Mouse (Mus musculus) CH12.LX (cell line): ENCODE measurements at regions not wholly inside any gene's neighbourhood (a gene's known extent, or its start where the extent isn't known, plus 50 kb on each side); places are given as distances from the start of the nearest gene placed in this dataset.

Experiments
- DNase-seq: peaks from one replicate; pipeline ENCODE4 v3.0.0-alpha.2; 2013; ENCODE audit errors: extremely low read depth
- H3K27ac ChIP-seq: 2 replicates; pipeline ENCODE4 v1.5.1; 2012; ENCODE audit warnings: low read depth, mild to moderate bottlenecking, control low read depth, moderate library complexity; ENCODE audit not compliant: insufficient read depth
- H3K27me3 ChIP-seq: replicated peaks from 2 replicates; pipeline ENCODE3; 2012; ENCODE audit warnings: inconsistent platforms
- H3K36me3 ChIP-seq, 2 experiments: replicated peaks in 1 of 2; 2 replicates each; pipeline versions ENCODE3 to v1.6.1; 2012; ENCODE audit warnings: inconsistent platforms in 1 of 2, low read length in 1 of 2, mild to moderate bottlenecking in 1 of 2, mixed read lengths in 1 of 2, moderate library complexity in 1 of 2; ENCODE audit not compliant: control insufficient read depth in 1 of 2, insufficient read depth in 1 of 2
- H3K4me1 ChIP-seq, 2 experiments: 2 replicates each; pipeline ENCODE4 v1.6.1; 2012; ENCODE audit warnings: inconsistent platforms in 1 of 2, moderate library complexity in 1 of 2; ENCODE audit not compliant: insufficient read depth in 2 of 2, control insufficient read depth in 1 of 2
- H3K4me2 ChIP-seq: 2 replicates; pipeline ENCODE4 v1.6.1; 2012; ENCODE audit warnings: low read depth, mild to moderate bottlenecking, control low read depth; ENCODE audit not compliant: poor library complexity, insufficient read depth, severe bottlenecking
- H3K4me3 ChIP-seq, 3 experiments: fragments of 150-350 bp in 1 of 3; sonication (generic) in 1 of 3; replicated peaks in 1 of 3; 2 replicates each; pipeline versions ENCODE3 to v1.5.1; 2011 to 2012; ENCODE audit warnings: low read depth in 2 of 3, low read length in 2 of 3, mild to moderate bottlenecking in 2 of 3, moderate library complexity in 2 of 3, control low read depth in 1 of 3, improper control_type of control experiment in 1 of 3, inconsistent platforms in 1 of 3, mixed read lengths in 1 of 3; ENCODE audit not compliant: poor library complexity in 1 of 3
- H3K79me2 ChIP-seq: replicated peaks from 2 replicates; pipeline ENCODE4 v1.6.1; 2012; ENCODE audit warnings: mild to moderate bottlenecking, moderate library complexity; ENCODE audit not compliant: control insufficient read depth, poor library complexity, insufficient read depth, severe bottlenecking; ENCODE audit errors: extremely low read depth
- H3K9ac ChIP-seq: 2 replicates; pipeline ENCODE4 v1.6.1; 2012; ENCODE audit warnings: low read depth, mild to moderate bottlenecking, control low read depth, moderate library complexity; ENCODE audit not compliant: insufficient read depth
- H3K9me3 ChIP-seq: replicated peaks from 2 replicates; pipeline ENCODE3; 2012; ENCODE audit warnings: low read length, inconsistent platforms, mixed read lengths
- CHD2 ChIP-seq: IDR thresholded peaks from 2 replicates; pipeline ENCODE4 v1.6.1; 2011; ENCODE audit warnings: low read length, improper control_type of control experiment
- ELF1 ChIP-seq: IDR thresholded peaks from 2 replicates; pipeline ENCODE4 v1.6.1; 2014; ENCODE audit warnings: low read depth, mild to moderate bottlenecking, inconsistent platforms, low read length, improper control_type of control experiment
- EP300 ChIP-seq: IDR thresholded peaks from 2 replicates; pipeline ENCODE4 v1.6.1; 2011; ENCODE audit warnings: low read length, improper control_type of control experiment
- HCFC1 ChIP-seq: IDR thresholded peaks from 2 replicates; pipeline ENCODE4 v1.6.1; 2012; ENCODE audit warnings: low read depth, mild to moderate bottlenecking, inconsistent platforms, low read length, improper control_type of control experiment
- MAFK ChIP-seq: IDR thresholded peaks from 2 replicates; pipeline ENCODE4 v1.6.1; 2011; ENCODE audit warnings: low read length, improper control_type of control experiment; ENCODE audit not compliant: insufficient replicate concordance
- MAZ ChIP-seq: IDR thresholded peaks from 2 replicates; pipeline ENCODE4 v1.6.1; 2012; ENCODE audit warnings: low read depth, mild to moderate bottlenecking, inconsistent platforms, low read length, improper control_type of control experiment, moderate library complexity
- MYC ChIP-seq: IDR thresholded peaks from 2 replicates; pipeline ENCODE4 v1.6.1; 2011; ENCODE audit warnings: low read depth, mild to moderate bottlenecking, improper control_type of control experiment, low read length
- NELFE ChIP-seq: IDR thresholded peaks from 2 replicates; pipeline ENCODE4 v1.6.1; 2011; ENCODE audit warnings: low read depth, low read length, improper control_type of control experiment
- POLR2A ChIP-seq: IDR thresholded peaks from 2 replicates; pipeline ENCODE4 v1.6.1; 2011; ENCODE audit warnings: low read depth, mild to moderate bottlenecking, improper control_type of control experiment, low read length
- SIN3A ChIP-seq: IDR thresholded peaks from 2 replicates; pipeline ENCODE4 v1.6.1; 2012; ENCODE audit warnings: low read length, improper control_type of control experiment, inconsistent platforms
- USF1 ChIP-seq: IDR thresholded peaks from 2 replicates; pipeline ENCODE4 v1.6.1; 2014; ENCODE audit warnings: low read depth, mild to moderate bottlenecking, inconsistent platforms, low read length, improper control_type of control experiment
- dilution Hi-C: fragments of 300-500 bp; cut with MboI; formaldehyde crosslinking; loops from 2 replicates; pipeline ENCODE4 v1.14.3; 2020; ENCODE audit warnings: low sequenced_read_pairs; ENCODE audit not compliant: extremely low pct_unique_long_range_greater_than_20kb, extremely low pct_ligation_motif_present
- in situ Hi-C: fragments of 300-500 bp; cut with MboI; formaldehyde crosslinking; loops from 3 replicates; pipeline ENCODE4 v1.14.3; 2019; ENCODE audit warnings: low sequenced_read_pairs, low pct_ligation_motif_present, low pct_unique_long_range_greater_than_20kb, mixed read lengths

DNA sequence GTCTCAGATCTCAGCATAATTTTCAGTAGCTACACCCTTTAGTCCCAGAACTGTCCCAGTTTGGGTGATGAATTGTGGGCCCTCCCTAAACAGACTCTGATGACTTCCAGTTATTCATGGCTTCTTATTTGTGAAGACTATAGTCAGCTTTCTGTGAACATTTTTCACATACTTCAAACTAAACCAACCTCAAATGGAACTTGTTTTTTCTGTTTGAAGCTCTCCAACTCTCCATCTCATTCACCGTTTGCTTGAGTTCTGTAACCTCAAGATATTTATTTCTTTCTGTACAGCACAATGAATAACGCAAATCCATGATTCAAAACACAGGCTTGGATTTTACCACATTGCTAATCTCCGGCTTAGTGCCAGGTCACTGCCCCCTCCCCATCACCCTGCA is 453.4 kb downstream of the Plcl1 start:
- Histone ChIP-seq H3K27ac (no peak overlapping the region), H3K9me3 (no peaks in the 10 kb centered on the region), H3K36me3 (no peaks in the 10 kb centered on the region), H3K4me3 (no peak overlapping the region), H3K9ac (no peak overlapping the region), H3K4me2 (no peak overlapping the region), H3K4me1 (no peaks in the 10 kb centered on the region), H3K79me2 (no peaks in the 10 kb centered on the region), H3K27me3 (no peaks in the 10 kb centered on the region)
- in situ Hi-C loops = loop anchor here (25.0 kb wide), 1 partner anchor 447 kb away; the partner anchor contains the start of gene Plcl1
- TF ChIP-seq HCFC1 (no peak), SIN3A (no peak), MYC (no peak), USF1 (no peak), EP300 (no peak), MAFK (no peak), ELF1 (no peak)
- no peak for DNase-seq
- dilution Hi-C loops = no loop called here

DNA sequence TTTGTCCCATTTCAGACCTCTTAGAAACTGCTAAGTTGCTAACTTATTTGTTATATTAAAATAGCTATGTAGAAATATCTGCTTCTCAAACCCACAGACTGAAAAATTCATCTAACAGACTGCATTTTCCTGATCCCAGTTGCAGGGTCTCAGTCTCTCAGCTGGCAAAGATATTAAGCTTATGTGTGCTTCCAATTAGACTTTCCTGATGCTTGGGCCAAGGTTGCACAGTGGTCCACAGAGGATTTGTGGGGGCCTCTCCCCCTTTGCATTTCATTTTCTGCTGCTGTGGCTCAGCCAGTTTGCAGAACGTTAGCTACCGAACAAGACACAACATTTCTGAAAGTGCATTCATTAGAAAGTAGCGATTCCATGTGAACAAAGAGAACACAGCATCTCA is 457.4 kb downstream of the Plcl1 start:
- Histone ChIP-seq H3K4me2 (no peak overlapping the region), H3K36me3 (no peaks in the 10 kb centered on the region), H3K9ac (no peak overlapping the region), H3K4me3 (no peak overlapping the region), H3K9me3 (no peaks in the 10 kb centered on the region), H3K4me1 (no peaks in the 10 kb centered on the region), H3K79me2 (no peaks in the 10 kb centered on the region), H3K27me3 (no peaks in the 10 kb centered on the region)
- dilution Hi-C loops (no loop called here), in situ Hi-C loops (loop anchor here (25.0 kb wide), 1 partner anchor 451 kb away; the partner anchor contains the start of gene Plcl1)
- no peak for TF ChIP-seq MAZ
- no peak for TF ChIP-seq CHD2
- TF ChIP-seq POLR2A = no peak
- no peak for TF ChIP-seq USF1
- TF ChIP-seq, all 38 proteins: peak for 0
- no peak for DNase-seq
- H3K27ac ChIP-seq = no peak overlapping the region

DNA sequence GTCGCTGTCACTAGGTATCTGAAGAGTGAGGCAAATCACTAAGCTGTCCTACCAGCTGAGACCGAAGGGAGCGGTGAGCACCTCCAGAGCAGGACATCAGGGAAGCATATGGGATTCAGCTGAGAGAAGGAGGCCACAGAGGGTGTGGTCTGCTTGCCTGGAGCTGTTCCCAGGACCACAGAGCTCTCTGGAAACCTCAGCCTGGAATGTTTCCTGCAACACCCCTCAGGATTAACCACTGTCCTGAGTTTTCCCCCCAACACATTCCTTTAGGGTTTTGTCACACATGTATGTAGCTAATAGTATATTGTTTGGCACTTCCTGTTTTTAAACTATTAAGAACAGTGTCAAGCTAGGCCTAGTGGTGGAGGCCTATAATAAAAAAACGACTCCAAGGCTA is 459.6 kb downstream of the Plcl1 start:
- Histone ChIP-seq H3K27me3 (no peaks in the 10 kb centered on the region), H3K9ac (no peak overlapping the region), H3K4me1 (no peaks in the 10 kb centered on the region), H3K4me3 (no peak overlapping the region), H3K27ac (no peak overlapping the region), H3K9me3 (no peaks in the 10 kb centered on the region), H3K36me3 (no peaks in the 10 kb centered on the region), H3K4me2 (no peak overlapping the region), H3K79me2 (no peaks in the 10 kb centered on the region)
- DNase-seq = no peak
- in situ Hi-C loops (loop anchor here (25.0 kb wide), 1 partner anchor 453 kb away; the partner anchor contains the start of gene Plcl1), dilution Hi-C loops (no loop called here)
- TF ChIP-seq NELFE = no peak
